Mouse (Mus musculus) neural tube, embryonic 12.5 days (tissue): Measurements from ENCODE around the gene Btbd1. TPM values are rescaled to one million over a fixed set of nuclear protein-coding genes. Genes with fewer than 3 reads are reported as not detected.

Experiments
- ATAC-seq: fragments of 200-750 bp; cut with Nextera tagmentation; 2 replicates; pipeline ENCODE4 v1.8.0; 2017; ENCODE audit warnings: low read depth, mild to moderate bottlenecking, moderate TSS enrichment, moderate library complexity; ENCODE audit not compliant: low FRiP score
- H3K27ac ChIP-seq: fragments of 300-500 bp; sonication (generic); 2 replicates; pipeline ENCODE4 v1.5.1; 2016
- H3K27me3 ChIP-seq: fragments of 300-500 bp; sonication (generic); replicated peaks from 2 replicates; pipeline ENCODE4 v1.6.1; 2016; ENCODE audit warnings: mild to moderate bottlenecking
- H3K36me3 ChIP-seq: fragments of 300-500 bp; sonication (generic); 2 replicates; pipeline ENCODE4 v1.6.1; 2016; ENCODE audit warnings: mild to moderate bottlenecking
- H3K4me1 ChIP-seq: fragments of 300-500 bp; sonication (generic); 2 replicates; pipeline ENCODE4 v1.6.1; 2016
- H3K4me2 ChIP-seq: fragments of 300-500 bp; sonication (generic); replicated peaks from 2 replicates; pipeline ENCODE4 v1.6.1; 2016; ENCODE audit warnings: mild to moderate bottlenecking
- H3K4me3 ChIP-seq: fragments of 300-500 bp; sonication (generic); 2 replicates; pipeline ENCODE4 v1.5.1; 2016
- H3K9ac ChIP-seq: fragments of 300-500 bp; sonication (generic); 2 replicates; pipeline ENCODE4 v1.6.1; 2016; ENCODE audit warnings: mild to moderate bottlenecking
- H3K9me3 ChIP-seq: fragments of 300-500 bp; sonication (generic); 2 replicates; pipeline ENCODE4 v1.6.1; 2016; ENCODE audit warnings: mild to moderate bottlenecking
- WGBS: fragments of 180-500 bp; shearing (Covaris S2); methylation state at CpG from one replicate; pipeline ENCODE4 v1.1.7; 2016; 5-methylcytosine and 5-hydroxymethylcytosine counted together
- polyA plus RNA-seq: library from polyadenylated mRNA; unstranded; fragments of >200 nt; fragmentation: Nextera tagmentation; extraction: Ambion mirVana; gene quantifications from 2 replicates; pipeline ENCODE4 v1.2.1, GENCODE M21; 2016

The Btbd1 gene
- polyA plus RNA-seq = 102 and 108 TPM in 2 replicates

DNA sequence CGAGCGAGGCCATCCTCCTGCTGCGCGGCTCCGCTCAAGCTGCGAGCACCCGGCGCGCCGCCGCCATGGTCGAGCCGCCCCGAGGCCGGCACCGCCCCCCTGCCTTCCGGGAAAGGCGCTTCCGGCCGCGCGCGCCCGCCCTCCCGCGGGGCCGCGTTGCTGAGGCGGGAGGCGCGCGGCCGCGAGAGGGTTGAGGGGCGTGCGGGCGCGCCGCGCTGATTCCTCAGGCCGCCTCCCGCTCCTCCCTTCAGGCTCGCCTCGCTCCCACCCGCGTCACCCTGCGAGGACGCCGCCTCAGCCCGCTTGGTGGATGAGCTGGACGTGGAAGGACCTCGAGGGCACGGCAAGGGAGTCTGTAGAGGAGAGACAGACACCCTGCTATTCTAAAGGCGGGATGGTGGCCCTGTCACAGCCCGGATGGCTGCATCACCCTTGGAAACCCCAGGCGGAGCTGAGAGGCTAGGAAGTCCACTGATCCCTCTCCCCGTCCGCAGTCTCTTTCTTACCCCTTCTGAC, at the start of gene Btbd1:
Gene Btbd1, minus strand, starts transcription at position 53 of the 516 bp plus-strand sequence.
- peak within 1 kb of the TSS; percentile 95 for H3K27ac ChIP-seq
- no peaks in the 10 kb centered on the region for H3K36me3 ChIP-seq
- H3K4me3 ChIP-seq = peak within 1 kb of the TSS; percentile 89
- H3K4me2 ChIP-seq = peak within 1 kb of the TSS; percentile 71
- peak; percentile 91 for ATAC-seq
- H3K4me1 ChIP-seq = peaks cover 32% of the 10 kb centered on the region
- under 1% methylated on average over 58 of the region's 58 CpGs for WGBS
- peak within 1 kb of the TSS; percentile 90 for H3K9ac ChIP-seq
- no peaks in the 10 kb centered on the region for H3K9me3 ChIP-seq
- H3K27me3 ChIP-seq = no peaks in the 10 kb centered on the region

DNA sequence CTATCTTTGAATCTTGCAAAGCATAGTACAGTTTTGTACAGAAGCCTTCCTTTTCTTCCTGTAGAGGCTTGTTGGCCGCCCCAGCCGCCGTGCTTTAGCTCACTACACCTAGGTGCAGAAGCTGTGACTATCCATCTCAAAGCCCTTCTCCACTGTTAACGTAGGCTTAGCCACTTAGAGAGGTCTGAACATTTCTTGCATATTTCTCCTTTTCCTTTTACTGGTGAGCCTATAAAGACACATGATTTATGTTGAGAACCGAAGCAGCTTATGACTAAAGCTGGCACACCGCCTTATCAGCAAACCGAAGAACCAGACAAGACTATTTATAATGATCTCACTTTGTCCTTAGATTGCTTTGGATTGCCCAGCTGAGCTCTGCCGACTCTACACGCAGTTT, 46.1 kb upstream of the Btbd1 start:
- H3K9me3 ChIP-seq = no peaks in the 10 kb centered on the region
- ATAC-seq = no peak
- no peak overlapping the region for H3K27ac ChIP-seq
- H3K9ac ChIP-seq = no peak overlapping the region
- H3K4me2 ChIP-seq = no peak overlapping the region
- no peaks in the 10 kb centered on the region; the same call in 1 of the 2 replicates for H3K36me3 ChIP-seq
- no peaks in the 10 kb centered on the region for H3K4me1 ChIP-seq
- no peaks in the 10 kb centered on the region for H3K27me3 ChIP-seq
- WGBS = 84% methylated on average over 9 of the region's 9 CpGs
- H3K4me3 ChIP-seq = no peak overlapping the region

GRCm38 (mm10) chr7:81874636-81875035, 45.4 kb upstream of the Btbd1 start:
- no peak for ATAC-seq
- Histone ChIP-seq H3K36me3 (no peaks in the 10 kb centered on the region; the same call in 1 of the 2 replicates), H3K4me2 (no peak overlapping the region), H3K27me3 (no peaks in the 10 kb centered on the region), H3K9me3 (no peaks in the 10 kb centered on the region), H3K4me1 (no peaks in the 10 kb centered on the region), H3K27ac (no peak overlapping the region), H3K9ac (no peak overlapping the region), H3K4me3 (no peak overlapping the region)
- 88% methylated on average over 6 of the region's 6 CpGs for WGBS

DNA sequence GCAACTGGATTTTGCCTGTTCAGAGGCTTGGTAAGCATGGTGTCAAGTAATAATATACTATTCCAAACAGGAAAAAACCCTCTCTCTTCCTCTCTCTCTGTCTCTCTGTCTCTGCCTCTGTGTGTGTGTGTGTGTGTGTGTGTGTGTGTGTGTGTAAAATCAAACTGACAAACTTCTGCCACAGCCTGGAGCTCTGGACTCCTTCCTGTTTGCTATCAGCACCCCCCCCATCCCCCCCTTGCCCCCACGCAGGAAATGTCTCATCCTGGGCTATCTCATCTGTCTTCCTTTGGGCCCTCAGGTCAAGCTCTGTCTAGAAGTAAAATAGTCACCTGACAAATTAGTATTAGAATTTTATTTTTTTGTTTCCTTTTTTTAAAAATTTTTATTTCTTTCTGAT, 44.6 kb upstream of the Btbd1 start:
- H3K4me3 ChIP-seq = no peak overlapping the region
- no peaks in the 10 kb centered on the region; the same call in 1 of the 2 replicates for H3K36me3 ChIP-seq
- no peaks in the 10 kb centered on the region for H3K9me3 ChIP-seq
- H3K27me3 ChIP-seq = no peaks in the 10 kb centered on the region
- no peak overlapping the region for H3K27ac ChIP-seq
- WGBS = 89% methylated on average over 1 of the region's 1 CpGs
- no peak overlapping the region for H3K9ac ChIP-seq
- no peak for ATAC-seq
- H3K4me1 ChIP-seq = no peaks in the 10 kb centered on the region
- H3K4me2 ChIP-seq = no peak overlapping the region

- no peak overlapping the region for H3K9ac ChIP-seq
- WGBS = 83% methylated on average over 13 of the region's 13 CpGs
Measured at GRCm38 (mm10) chr7:81872493-81873013, 43.3 kb upstream of the Btbd1 start.

GRCm38 (mm10) chr7:81868158-81868557, 38.9 kb upstream of the Btbd1 start:
- Histone ChIP-seq H3K4me3 (no peak overlapping the region), H3K36me3 (no peaks in the 10 kb centered on the region), H3K27ac (no peak overlapping the region), H3K27me3 (no peaks in the 10 kb centered on the region), H3K4me2 (no peak overlapping the region), H3K9ac (no peak overlapping the region), H3K9me3 (no peaks in the 10 kb centered on the region), H3K4me1 (no peaks in the 10 kb centered on the region)
- ATAC-seq = peak; percentile 58; the same call in 1 of the 2 replicates
- 27% methylated on average over 6 of the region's 6 CpGs for WGBS

More at GRCm38 (mm10) chr7:81872493-81873013, 43.3 kb upstream of the Btbd1 start:
- ATAC-seq = no peak
- H3K4me3 ChIP-seq = no peak overlapping the region
- no peak overlapping the region for H3K4me2 ChIP-seq
- H3K4me1 ChIP-seq = no peaks in the 10 kb centered on the region
- no peaks in the 10 kb centered on the region for H3K9me3 ChIP-seq
- H3K36me3 ChIP-seq = no peaks in the 10 kb centered on the region
- H3K27me3 ChIP-seq = no peaks in the 10 kb centered on the region
- H3K27ac ChIP-seq = no peak overlapping the region

GRCm38 (mm10) chr7:81867231-81867930, 38.1 kb upstream of the Btbd1 start:
- H3K27ac ChIP-seq = no peak overlapping the region
- no peaks in the 10 kb centered on the region for H3K27me3 ChIP-seq
- H3K4me2 ChIP-seq = no peak overlapping the region
- no peak for ATAC-seq
- no peaks in the 10 kb centered on the region for H3K4me1 ChIP-seq
- no peak overlapping the region for H3K9ac ChIP-seq
- WGBS = 88% methylated on average over 9 of the region's 9 CpGs
- no peaks in the 10 kb centered on the region for H3K36me3 ChIP-seq
- H3K4me3 ChIP-seq = no peak overlapping the region
- H3K9me3 ChIP-seq = no peaks in the 10 kb centered on the region

GRCm38 (mm10) chr7:81865937-81866336, 36.7 kb upstream of the Btbd1 start:
- Histone ChIP-seq H3K36me3 (no peaks in the 10 kb centered on the region), H3K4me2 (no peak overlapping the region), H3K4me3 (no peak overlapping the region), H3K9ac (no peak overlapping the region), H3K27ac (no peak overlapping the region), H3K27me3 (no peaks in the 10 kb centered on the region), H3K9me3 (no peaks in the 10 kb centered on the region), H3K4me1 (no peaks in the 10 kb centered on the region)
- WGBS = 90% methylated on average over 6 of the region's 6 CpGs
- no peak for ATAC-seq

DNA sequence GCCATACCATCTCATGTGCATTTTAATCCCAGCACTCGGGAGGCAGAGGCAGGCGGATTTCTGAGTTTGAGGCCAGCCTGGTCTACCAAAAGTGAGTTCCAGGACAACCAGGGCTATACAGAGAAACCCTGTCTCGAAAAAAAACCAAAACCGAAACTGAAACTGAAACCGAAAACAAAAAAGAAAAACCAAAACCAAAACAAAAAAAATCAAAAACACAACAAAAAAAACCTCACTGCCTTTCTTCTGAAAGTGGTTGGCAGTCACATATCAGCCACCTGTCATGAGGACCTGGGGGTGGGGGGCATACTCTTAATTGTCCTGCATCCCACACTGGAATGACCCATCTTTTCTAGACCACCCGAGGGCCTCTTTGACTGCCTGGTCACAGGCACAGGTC, 35.3 kb upstream of the Btbd1 start:
- Histone ChIP-seq H3K9ac (no peak overlapping the region), H3K27ac (no peak overlapping the region), H3K27me3 (peaks cover 3% of the 10 kb centered on the region; the same call in 1 of the 2 replicates), H3K4me2 (no peak overlapping the region), H3K4me1 (peaks cover 5% of the 10 kb centered on the region; the same call in 1 of the 2 replicates), H3K9me3 (no peaks in the 10 kb centered on the region), H3K4me3 (no peak overlapping the region), H3K36me3 (no peaks in the 10 kb centered on the region)
- ATAC-seq = no peak
- WGBS = 94% methylated on average over 6 of the region's 6 CpGs

GRCm38 (mm10) chr7:81862587-81863583, 33.7 kb upstream of the Btbd1 start:
- Histone ChIP-seq H3K4me2 (no peak overlapping the region), H3K4me3 (no peak overlapping the region), H3K27me3 (peaks cover 6% of the 10 kb centered on the region; the same call in 1 of the 2 replicates), H3K9me3 (no peaks in the 10 kb centered on the region), H3K27ac (no peak overlapping the region), H3K4me1 (peaks cover 19% of the 10 kb centered on the region; the same call in 1 of the 2 replicates), H3K9ac (no peak overlapping the region), H3K36me3 (no peaks in the 10 kb centered on the region)
- 72% methylated on average over 24 of the region's 24 CpGs for WGBS
- no peak for ATAC-seq

GRCm38 (mm10) chr7:81861921-81862320, 32.7 kb upstream of the Btbd1 start:
- ATAC-seq = no peak
- Histone ChIP-seq H3K9me3 (no peaks in the 10 kb centered on the region), H3K4me1 (peaks cover 19% of the 10 kb centered on the region; the same call in 1 of the 2 replicates), H3K27me3 (peaks cover 10% of the 10 kb centered on the region; the same call in 1 of the 2 replicates), H3K9ac (no peak overlapping the region), H3K27ac (no peak overlapping the region), H3K4me2 (no peak overlapping the region), H3K36me3 (no peaks in the 10 kb centered on the region), H3K4me3 (no peak overlapping the region)
- WGBS = 88% methylated on average over 4 of the region's 4 CpGs
